Mouse (Mus musculus) hindbrain, postnatal 0 days (tissue): ENCODE results near the gene Il13. TPM values are rescaled to one million over a fixed set of nuclear protein-coding genes. Genes with fewer than 3 reads are reported as not detected.

Source experiments
- ATAC-seq: fragments of 200-750 bp; cut with Nextera tagmentation; 2 replicates; pipeline ENCODE4 v1.8.0; 2017; ENCODE audit warnings: mild to moderate bottlenecking, moderate TSS enrichment, moderate library complexity
- DNase-seq: peaks from one replicate; pipeline ENCODE4 v3.0.0-alpha.2; 2015; ENCODE audit warnings: low spot score
- H3K27ac ChIP-seq: fragments of 300-500 bp; sonication (generic); 2 replicates; pipeline ENCODE4 v1.5.1; 2014; ENCODE audit warnings: mild to moderate bottlenecking
- H3K27me3 ChIP-seq: fragments of 300-500 bp; sonication (generic); 2 replicates; pipeline ENCODE4 v1.6.1; 2014; ENCODE audit warnings: low read length, mixed read lengths; ENCODE audit not compliant: insufficient read depth
- H3K36me3 ChIP-seq: fragments of 300-500 bp; sonication (generic); 2 replicates; pipeline ENCODE4 v1.6.1; 2014; ENCODE audit warnings: low read length, mixed read lengths; ENCODE audit not compliant: insufficient read depth
- H3K4me1 ChIP-seq: fragments of 300-500 bp; sonication (generic); 2 replicates; pipeline ENCODE4 v1.6.1; 2014; ENCODE audit warnings: antibody characterized with exemption, low read length, mixed read lengths; ENCODE audit not compliant: insufficient read depth
- H3K4me2 ChIP-seq: fragments of 300-500 bp; sonication (generic); 2 replicates; pipeline ENCODE4 v1.6.1; 2014; ENCODE audit warnings: low read depth, mild to moderate bottlenecking, low read length, moderate library complexity, mixed read lengths
- H3K4me3 ChIP-seq: fragments of 300-500 bp; sonication (generic); 2 replicates; pipeline ENCODE4 v1.5.1; 2014; ENCODE audit warnings: low read length
- H3K9ac ChIP-seq: fragments of 300-500 bp; sonication (generic); replicated peaks from 2 replicates; pipeline ENCODE4 v1.6.1; 2014; ENCODE audit warnings: mild to moderate bottlenecking, low read length, moderate library complexity, mixed read lengths
- H3K9me3 ChIP-seq: fragments of 300-500 bp; sonication (generic); 2 replicates; pipeline ENCODE4 v1.6.1; 2016; ENCODE audit warnings: low read length, mixed read lengths
- CTCF ChIP-seq: IDR thresholded peaks from 2 replicates; pipeline ENCODE4 v1.5.1; 2016; ENCODE audit warnings: antibody characterized with exemption, control low read depth, low read depth
- WGBS: fragments of 180-500 bp; shearing (Covaris S2); extraction: QIAGEN DNeasy Blood & Tissue Kit; methylation state at CpG from one replicate; pipeline ENCODE4 v1.1.7; 2014; 5-methylcytosine and 5-hydroxymethylcytosine counted together
- polyA plus RNA-seq: library from polyadenylated mRNA; unstranded; fragments of >200 nt; fragmentation: Nextera tagmentation; extraction: Ambion mirVana; gene quantifications from 2 replicates; pipeline ENCODE4 v1.2.1, GENCODE M21; 2015
- total RNA-seq: library from RNA; depleted of rRNA; stranded (reverse); fragments of >200 nt; gene quantifications from 2 replicates; pipeline ENCODE4 v1.2.3, GENCODE M21; 2014

The Il13 gene
- total and polyA plus RNA-seq, 2 experiments from 2014 or later, result not detected

DNA sequence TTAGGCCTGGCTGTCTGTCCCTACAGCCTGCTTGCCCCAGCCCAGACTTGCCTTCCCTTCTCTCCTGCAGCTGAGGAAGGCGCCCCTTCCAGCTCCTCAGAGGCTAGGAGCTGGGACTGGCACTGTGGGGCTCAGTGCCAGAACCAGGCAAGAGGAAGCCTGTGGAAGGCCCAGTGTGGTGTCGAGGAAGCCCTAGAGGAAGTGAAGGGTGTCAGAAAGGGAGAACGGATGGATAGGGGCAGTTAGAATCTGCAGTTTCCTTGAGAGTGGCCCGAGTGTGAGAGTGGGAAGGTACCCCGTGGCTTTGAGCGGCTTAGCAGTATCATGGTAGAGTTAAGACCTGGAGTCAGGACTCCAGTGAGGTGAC is 12.1 kb downstream of the Il13 start:
- no peak for TF ChIP-seq CTCF
- no peak overlapping the region for H3K4me3 ChIP-seq
- no peaks in the 10 kb centered on the region for H3K9me3 ChIP-seq
- no peaks in the 10 kb centered on the region for H3K27me3 ChIP-seq
- H3K27ac ChIP-seq, result no peak overlapping the region
- no peak for ATAC-seq
- no peak overlapping the region for H3K9ac ChIP-seq
- no peaks in the 10 kb centered on the region for H3K4me1 ChIP-seq
- 84% methylated on average over 6 of the region's 6 CpGs for WGBS
- no peaks in the 10 kb centered on the region for H3K36me3 ChIP-seq
- no peak overlapping the region for H3K4me2 ChIP-seq
- DNase-seq, result no peak

- Histone ChIP-seq H3K27ac (no peak overlapping the region), H3K36me3 (no peaks in the 10 kb centered on the region), H3K9me3 (no peaks in the 10 kb centered on the region), H3K4me2 (no peak overlapping the region), H3K9ac (no peak overlapping the region), H3K4me3 (no peak overlapping the region), H3K27me3 (no peaks in the 10 kb centered on the region), H3K4me1 (no peaks in the 10 kb centered on the region)
- DNase-seq (no peak), ATAC-seq (no peak)
- 91% methylated on average over 11 of the region's 11 CpGs for WGBS
- no peak for TF ChIP-seq CTCF
Measured at GRCm38 (mm10) chr11:53621582-53622439, 12.7 kb downstream of the Il13 start.

DNA sequence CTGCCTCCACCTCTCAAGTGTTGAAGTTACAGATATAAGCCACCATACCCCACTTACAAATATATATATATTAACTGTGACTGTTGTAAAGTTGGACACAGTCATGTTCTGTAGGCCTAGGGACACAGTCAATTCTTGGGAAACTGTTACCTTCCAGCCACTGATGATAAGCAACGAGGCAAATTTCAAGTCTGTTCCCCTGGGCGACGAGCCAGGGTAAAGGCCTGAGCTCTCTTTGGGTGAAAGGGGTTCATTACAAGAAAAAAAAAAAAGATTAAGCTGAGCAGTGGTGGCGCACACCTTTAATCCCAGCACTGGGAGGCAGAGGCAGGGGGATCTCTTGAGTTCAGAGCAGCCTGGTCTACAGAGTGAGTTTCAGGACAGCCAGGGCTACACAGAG is 14.4 kb downstream of the Il13 start:
- Histone ChIP-seq H3K4me1 (no peaks in the 10 kb centered on the region), H3K36me3 (no peaks in the 10 kb centered on the region), H3K4me2 (no peak overlapping the region), H3K9me3 (no peaks in the 10 kb centered on the region), H3K27ac (no peak overlapping the region), H3K27me3 (no peaks in the 10 kb centered on the region), H3K9ac (no peak overlapping the region), H3K4me3 (no peak overlapping the region)
- TF ChIP-seq CTCF, result no peak
- no peak for ATAC-seq
- WGBS, result 87% methylated on average over 4 of the region's 4 CpGs
- DNase-seq, result no peak

GRCm38 (mm10) chr11:53619428-53619827 is 15.1 kb downstream of the Il13 start:
- ATAC-seq (no peak), DNase-seq (no peak)
- H3K4me1 ChIP-seq, result no peaks in the 10 kb centered on the region
- H3K36me3 ChIP-seq, result no peaks in the 10 kb centered on the region
- H3K9ac ChIP-seq, result no peak overlapping the region
- no peak overlapping the region for H3K4me2 ChIP-seq
- no peak for TF ChIP-seq CTCF
- no peaks in the 10 kb centered on the region for H3K9me3 ChIP-seq
- WGBS, result 65% methylated on average over 6 of the region's 6 CpGs
- H3K27me3 ChIP-seq, result no peaks in the 10 kb centered on the region
- H3K27ac ChIP-seq, result no peak overlapping the region
- no peak overlapping the region for H3K4me3 ChIP-seq

DNA sequence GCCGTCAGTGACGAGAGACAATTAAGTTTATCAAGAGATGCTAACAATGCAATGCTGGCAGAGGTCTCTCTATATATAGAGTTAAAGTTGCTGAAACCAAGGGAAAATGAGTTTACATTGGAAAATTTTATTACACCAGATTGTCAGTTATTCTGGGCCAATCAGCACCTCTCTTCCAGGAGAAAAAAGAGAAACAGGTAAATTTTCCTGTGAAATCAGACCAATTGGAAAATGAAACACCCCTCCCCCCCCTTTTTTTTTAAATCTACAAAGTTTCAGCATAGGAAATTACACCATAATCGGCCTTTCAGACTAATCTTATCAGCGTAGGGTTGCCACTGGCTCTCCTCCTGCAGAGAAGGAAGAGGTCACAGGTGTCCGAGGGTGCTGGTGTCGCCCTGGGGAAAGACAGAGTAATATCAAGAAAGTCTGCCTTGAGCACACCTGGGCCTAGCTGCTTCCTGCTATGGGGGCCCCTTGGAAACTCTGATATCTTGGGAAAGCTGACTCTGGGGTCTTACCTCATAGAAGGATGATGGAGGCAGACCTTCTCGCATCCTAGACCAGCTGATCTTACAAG is 15.8 kb downstream of the Il13 start, which contains the start of gene Il4:
Il4 (minus strand) TSS at position 51 of the 580 bp plus-strand sequence.
- no peaks in the 10 kb centered on the region for H3K9me3 ChIP-seq
- no peak within 1 kb of the TSS for H3K27ac ChIP-seq
- no peak within 1 kb of the TSS for H3K4me2 ChIP-seq
- TF ChIP-seq CTCF, result no peak
- no peak within 1 kb of the TSS for H3K9ac ChIP-seq
- H3K4me1 ChIP-seq, result no peaks in the 10 kb centered on the region
- no peaks in the 10 kb centered on the region for H3K27me3 ChIP-seq
- H3K4me3 ChIP-seq, result no peak within 1 kb of the TSS
- 90% methylated on average over 7 of the region's 7 CpGs for WGBS
- ATAC-seq (no peak), DNase-seq (no peak)
- no peaks in the 10 kb centered on the region for H3K36me3 ChIP-seq

DNA sequence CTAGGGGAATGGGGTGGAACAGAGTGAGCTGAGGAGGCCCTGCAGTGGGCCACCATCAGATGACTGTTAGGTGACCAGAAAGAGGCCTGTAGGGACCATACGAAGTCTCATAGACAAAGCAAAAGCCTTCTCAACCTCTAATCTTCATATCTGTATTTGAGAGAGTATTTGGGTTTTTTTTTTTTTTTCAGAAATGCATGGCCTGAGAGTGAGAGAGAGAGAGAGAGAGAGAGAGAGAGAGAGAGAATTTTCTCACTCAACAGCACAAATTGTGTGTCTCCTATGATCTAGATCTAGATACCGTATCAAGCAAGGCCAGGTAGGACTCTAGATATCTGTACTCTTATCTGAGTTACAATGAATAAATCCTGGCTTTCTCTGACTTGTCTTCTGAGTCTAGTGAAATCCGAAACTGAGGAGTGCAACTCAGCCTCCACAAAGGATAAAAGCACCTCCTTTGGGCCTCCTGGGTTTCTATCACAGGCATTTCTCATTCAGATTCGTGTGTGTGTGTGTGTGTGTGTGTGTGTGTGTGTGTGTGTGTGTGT is 16.9 kb downstream of the Il13 start:
- no peak for TF ChIP-seq CTCF
- 73% methylated on average over 4 of the region's 4 CpGs for WGBS
- no peak overlapping the region for H3K27ac ChIP-seq
- ATAC-seq (no peak), DNase-seq (no peak)
- no peak overlapping the region for H3K4me2 ChIP-seq
- H3K27me3 ChIP-seq, result no peaks in the 10 kb centered on the region
- no peak overlapping the region for H3K9ac ChIP-seq
- H3K4me3 ChIP-seq, result no peak overlapping the region
- H3K36me3 ChIP-seq, result no peaks in the 10 kb centered on the region
- no peaks in the 10 kb centered on the region for H3K4me1 ChIP-seq
- H3K9me3 ChIP-seq, result no peaks in the 10 kb centered on the region
